Mouse (Mus musculus): ENCODE data around the gene Arnt2. TPM values are rescaled to one million over a fixed set of nuclear protein-coding genes. Genes with fewer than 3 reads are reported as not detected.
A peak's percentile ranks its signal among the peaks of the same experiment; 100 is the strongest.

Gene Arnt2
- polyA plus RNA-seq, 1 experiment from 2014 or later: 17.0 TPM

GRCm38 (mm10) chr7:84315353-84316003, 94.5 kb downstream of the Arnt2 start:
- Histone ChIP-seq H3K4me3 (no peak overlapping the region), H3K27me3 (no peaks in the 10 kb centered on the region), H3K9ac (no peak overlapping the region), H3K27ac (no peak overlapping the region), H3K4me1 (peaks cover 15% of the 10 kb centered on the region), H3K9me3 (no peaks in the 10 kb centered on the region), H3K4me2 (no peak overlapping the region), H3K36me3 (no peaks in the 10 kb centered on the region)
- ATAC-seq (ENCODE audit: insufficient number of reproducible peaks, insufficient read depth, low FRiP score, low TSS enrichment, low read depth): no peak
- WGBS: 44% methylated on average over 7 of the region's 7 CpGs

- H3K4me1 ChIP-seq: peaks cover 15% of the 10 kb centered on the region
- WGBS: 98% methylated on average over 2 of the region's 2 CpGs
- no peak for ATAC-seq (ENCODE audit: insufficient number of reproducible peaks, insufficient read depth, low FRiP score, low TSS enrichment, low read depth)
- no peak overlapping the region for H3K4me2 ChIP-seq
- no peaks in the 10 kb centered on the region for H3K27me3 ChIP-seq
- no peak overlapping the region for H3K4me3 ChIP-seq
- H3K36me3 ChIP-seq: no peaks in the 10 kb centered on the region
- H3K27ac ChIP-seq: no peak overlapping the region
- H3K9ac ChIP-seq: no peak overlapping the region
- H3K9me3 ChIP-seq: no peaks in the 10 kb centered on the region
Observed at GRCm38 (mm10) chr7:84314742-84315141, 95.2 kb downstream of the Arnt2 start.

- 85% methylated on average over 3 of the region's 3 CpGs for WGBS
Observed at GRCm38 (mm10) chr7:84311624-84312023, 98.4 kb downstream of the Arnt2 start.

GRCm38 (mm10) chr7:84310909-84311311, 99.1 kb downstream of the Arnt2 start:
- H3K4me1 ChIP-seq: peaks cover 11% of the 10 kb centered on the region
- no peak overlapping the region for H3K9ac ChIP-seq
- no peak overlapping the region for H3K4me2 ChIP-seq
- H3K27ac ChIP-seq: peak overlapping the region; percentile 30; the same call in 1 of the 2 replicates
- WGBS: 78% methylated on average over 4 of the region's 4 CpGs
- H3K27me3 ChIP-seq: no peaks in the 10 kb centered on the region
- no peaks in the 10 kb centered on the region for H3K36me3 ChIP-seq
- ATAC-seq (ENCODE audit: insufficient number of reproducible peaks, insufficient read depth, low FRiP score, low TSS enrichment, low read depth): no peak
- H3K9me3 ChIP-seq: no peaks in the 10 kb centered on the region
- no peak overlapping the region for H3K4me3 ChIP-seq

More at GRCm38 (mm10) chr7:84311624-84312023, 98.4 kb downstream of the Arnt2 start:
- no peaks in the 10 kb centered on the region for H3K27me3 ChIP-seq
- no peak overlapping the region for H3K9ac ChIP-seq
- no peak overlapping the region for H3K4me3 ChIP-seq
- ATAC-seq (ENCODE audit: insufficient number of reproducible peaks, insufficient read depth, low FRiP score, low TSS enrichment, low read depth): no peak
- no peaks in the 10 kb centered on the region for H3K9me3 ChIP-seq
- no peaks in the 10 kb centered on the region for H3K36me3 ChIP-seq
- H3K4me2 ChIP-seq: no peak overlapping the region
- peaks cover 15% of the 10 kb centered on the region for H3K4me1 ChIP-seq
- H3K27ac ChIP-seq: no peak overlapping the region

GRCm38 (mm10) chr7:84307329-84307925, 102.5 kb downstream of the Arnt2 start:
- Histone ChIP-seq H3K4me1 (0 out of 2 replicates have a peak, but pooled peaks cover 3% of the 10 kb centered on the region), H3K9ac (no peak overlapping the region), H3K36me3 (peaks cover 13% of the 10 kb centered on the region), H3K9me3 (no peaks in the 10 kb centered on the region), H3K27me3 (no peaks in the 10 kb centered on the region), H3K27ac (no peak overlapping the region), H3K4me2 (no peak overlapping the region), H3K4me3 (no peak overlapping the region)
- 94% methylated on average over 3 of the region's 3 CpGs for WGBS
- no peak for ATAC-seq (ENCODE audit: insufficient number of reproducible peaks, insufficient read depth, low FRiP score, low TSS enrichment, low read depth)

- no peak overlapping the region for H3K27ac ChIP-seq
Observed at GRCm38 (mm10) chr7:84300261-84300660, 109.7 kb downstream of the Arnt2 start.

GRCm38 (mm10) chr7:84299601-84300000, 110.4 kb downstream of the Arnt2 start:
- Histone ChIP-seq H3K36me3 (peaks cover 10% of the 10 kb centered on the region), H3K27me3 (no peaks in the 10 kb centered on the region), H3K4me2 (no peak overlapping the region), H3K4me3 (no peak overlapping the region), H3K9ac (no peak overlapping the region), H3K27ac (no peak overlapping the region), H3K9me3 (no peaks in the 10 kb centered on the region), H3K4me1 (no peaks in the 10 kb centered on the region)
- ATAC-seq (ENCODE audit: insufficient number of reproducible peaks, insufficient read depth, low FRiP score, low TSS enrichment, low read depth): no peak
- WGBS: 93% methylated on average over 4 of the region's 4 CpGs

More at GRCm38 (mm10) chr7:84300261-84300660, 109.7 kb downstream of the Arnt2 start:
- Histone ChIP-seq H3K4me2 (no peak overlapping the region), H3K9ac (no peak overlapping the region), H3K4me3 (no peak overlapping the region), H3K9me3 (no peaks in the 10 kb centered on the region), H3K36me3 (peaks cover 17% of the 10 kb centered on the region), H3K27me3 (no peaks in the 10 kb centered on the region), H3K4me1 (no peaks in the 10 kb centered on the region)
- WGBS: 100% methylated on average over 1 of the region's 1 CpGs
- no peak for ATAC-seq (ENCODE audit: insufficient number of reproducible peaks, insufficient read depth, low FRiP score, low TSS enrichment, low read depth)

GRCm38 (mm10) chr7:84293054-84293453, 116.9 kb downstream of the Arnt2 start:
- WGBS: 77% methylated on average over 7 of the region's 7 CpGs
- no peak overlapping the region for H3K4me3 ChIP-seq
- no peaks in the 10 kb centered on the region for H3K9me3 ChIP-seq
- no peak overlapping the region for H3K4me2 ChIP-seq
- H3K36me3 ChIP-seq: peaks cover 16% of the 10 kb centered on the region
- no peaks in the 10 kb centered on the region for H3K27me3 ChIP-seq
- H3K9ac ChIP-seq: no peak overlapping the region
- H3K27ac ChIP-seq: peak overlapping the region; percentile 66; the same call in 1 of the 2 replicates
- no peak for ATAC-seq (ENCODE audit: insufficient number of reproducible peaks, insufficient read depth, low FRiP score, low TSS enrichment, low read depth)
- no peaks in the 10 kb centered on the region; the same call in 1 of the 2 replicates for H3K4me1 ChIP-seq

GRCm38 (mm10) chr7:84287226-84287587, 122.8 kb downstream of the Arnt2 start:
- no peak overlapping the region for H3K9ac ChIP-seq
- no peak overlapping the region for H3K4me3 ChIP-seq
- ATAC-seq (ENCODE audit: insufficient number of reproducible peaks, insufficient read depth, low FRiP score, low TSS enrichment, low read depth): no peak
- H3K27me3 ChIP-seq: no peaks in the 10 kb centered on the region
- peaks cover 22% of the 10 kb centered on the region for H3K36me3 ChIP-seq
- 83% methylated on average over 2 of the region's 2 CpGs for WGBS
- no peak overlapping the region for H3K4me2 ChIP-seq
- no peaks in the 10 kb centered on the region for H3K4me1 ChIP-seq
- no peaks in the 10 kb centered on the region for H3K9me3 ChIP-seq
- no peak overlapping the region for H3K27ac ChIP-seq

GRCm38 (mm10) chr7:84286526-84287225, 123.3 kb downstream of the Arnt2 start:
- no peaks in the 10 kb centered on the region for H3K27me3 ChIP-seq
- H3K4me3 ChIP-seq: no peak overlapping the region
- H3K36me3 ChIP-seq: peaks cover 26% of the 10 kb centered on the region
- H3K27ac ChIP-seq: no peak overlapping the region
- H3K4me2 ChIP-seq: no peak overlapping the region
- H3K9me3 ChIP-seq: no peaks in the 10 kb centered on the region
- ATAC-seq (ENCODE audit: insufficient number of reproducible peaks, insufficient read depth, low FRiP score, low TSS enrichment, low read depth): no peak
- 91% methylated on average over 8 of the region's 8 CpGs for WGBS
- no peak overlapping the region for H3K9ac ChIP-seq
- no peaks in the 10 kb centered on the region for H3K4me1 ChIP-seq

- 86% methylated on average over 7 of the region's 7 CpGs for WGBS
Observed at GRCm38 (mm10) chr7:84285790-84286189, 124.2 kb downstream of the Arnt2 start.

GRCm38 (mm10) chr7:84284974-84285373, 125.0 kb downstream of the Arnt2 start:
- Histone ChIP-seq H3K27me3 (no peaks in the 10 kb centered on the region), H3K9ac (no peak overlapping the region), H3K4me1 (no peaks in the 10 kb centered on the region), H3K27ac (no peak overlapping the region), H3K4me2 (no peak overlapping the region), H3K4me3 (no peak overlapping the region), H3K36me3 (peaks cover 33% of the 10 kb centered on the region), H3K9me3 (no peaks in the 10 kb centered on the region)
- no peak for ATAC-seq (ENCODE audit: insufficient number of reproducible peaks, insufficient read depth, low FRiP score, low TSS enrichment, low read depth)
- 52% methylated on average over 3 of the region's 3 CpGs for WGBS

More at GRCm38 (mm10) chr7:84285790-84286189, 124.2 kb downstream of the Arnt2 start:
- Histone ChIP-seq H3K9ac (no peak overlapping the region), H3K36me3 (peaks cover 28% of the 10 kb centered on the region), H3K4me1 (no peaks in the 10 kb centered on the region), H3K4me2 (no peak overlapping the region), H3K9me3 (no peaks in the 10 kb centered on the region), H3K27ac (no peak overlapping the region), H3K27me3 (no peaks in the 10 kb centered on the region), H3K4me3 (no peak overlapping the region)
- no peak for ATAC-seq (ENCODE audit: insufficient number of reproducible peaks, insufficient read depth, low FRiP score, low TSS enrichment, low read depth)

Measured in embryonic facial prominence, embryonic 13.5 days (tissue).